Mouse (Mus musculus) neural tube, embryonic 12.5 days (tissue): ENCODE data around the gene Rasgrf1. TPM values are rescaled to one million over a fixed set of nuclear protein-coding genes. Genes with fewer than 3 reads are reported as not detected.

Experiments used
- ATAC-seq: fragments of 200-750 bp; cut with Nextera tagmentation; 2 replicates; pipeline ENCODE4 v1.8.0; 2017; ENCODE audit warnings: low read depth, mild to moderate bottlenecking, moderate TSS enrichment, moderate library complexity; ENCODE audit not compliant: low FRiP score
- H3K27ac ChIP-seq: fragments of 300-500 bp; sonication (generic); 2 replicates; pipeline ENCODE4 v1.5.1; 2016
- H3K27me3 ChIP-seq: fragments of 300-500 bp; sonication (generic); replicated peaks from 2 replicates; pipeline ENCODE4 v1.6.1; 2016; ENCODE audit warnings: mild to moderate bottlenecking
- H3K36me3 ChIP-seq: fragments of 300-500 bp; sonication (generic); 2 replicates; pipeline ENCODE4 v1.6.1; 2016; ENCODE audit warnings: mild to moderate bottlenecking
- H3K4me1 ChIP-seq: fragments of 300-500 bp; sonication (generic); 2 replicates; pipeline ENCODE4 v1.6.1; 2016
- H3K4me2 ChIP-seq: fragments of 300-500 bp; sonication (generic); replicated peaks from 2 replicates; pipeline ENCODE4 v1.6.1; 2016; ENCODE audit warnings: mild to moderate bottlenecking
- H3K4me3 ChIP-seq: fragments of 300-500 bp; sonication (generic); 2 replicates; pipeline ENCODE4 v1.5.1; 2016
- H3K9ac ChIP-seq: fragments of 300-500 bp; sonication (generic); 2 replicates; pipeline ENCODE4 v1.6.1; 2016; ENCODE audit warnings: mild to moderate bottlenecking
- H3K9me3 ChIP-seq: fragments of 300-500 bp; sonication (generic); 2 replicates; pipeline ENCODE4 v1.6.1; 2016; ENCODE audit warnings: mild to moderate bottlenecking
- WGBS: fragments of 180-500 bp; shearing (Covaris S2); methylation state at CpG from one replicate; pipeline ENCODE4 v1.1.7; 2016; 5-methylcytosine and 5-hydroxymethylcytosine counted together
- polyA plus RNA-seq: library from polyadenylated mRNA; unstranded; fragments of >200 nt; fragmentation: Nextera tagmentation; extraction: Ambion mirVana; gene quantifications from 2 replicates; pipeline ENCODE4 v1.2.1, GENCODE M21; 2016

Rasgrf1 gene
- polyA plus RNA-seq, 1 experiment from 2014 or later = 0.28 TPM

GRCm38 (mm10) chr9:89953596-89954215, 44.0 kb downstream of the Rasgrf1 start:
- H3K9me3 ChIP-seq = no peaks in the 10 kb centered on the region
- H3K27me3 ChIP-seq = no peaks in the 10 kb centered on the region
- H3K4me2 ChIP-seq = no peak overlapping the region
- H3K27ac ChIP-seq = no peak overlapping the region
- ATAC-seq = no peak
- H3K4me1 ChIP-seq = no peaks in the 10 kb centered on the region
- no peaks in the 10 kb centered on the region for H3K36me3 ChIP-seq
- 94% methylated on average over 22 of the region's 22 CpGs for WGBS
- H3K4me3 ChIP-seq = no peak overlapping the region
- H3K9ac ChIP-seq = no peak overlapping the region

GRCm38 (mm10) chr9:89954860-89955479, 45.3 kb downstream of the Rasgrf1 start:
- ATAC-seq = no peak
- H3K9me3 ChIP-seq = no peaks in the 10 kb centered on the region
- H3K4me2 ChIP-seq = no peak overlapping the region
- H3K9ac ChIP-seq = no peak overlapping the region
- H3K27ac ChIP-seq = no peak overlapping the region
- no peaks in the 10 kb centered on the region for H3K27me3 ChIP-seq
- 77% methylated on average over 8 of the region's 8 CpGs for WGBS
- no peaks in the 10 kb centered on the region for H3K36me3 ChIP-seq
- H3K4me3 ChIP-seq = no peak overlapping the region
- no peaks in the 10 kb centered on the region for H3K4me1 ChIP-seq

GRCm38 (mm10) chr9:89958959-89959358, 49.3 kb downstream of the Rasgrf1 start:
- no peak overlapping the region for H3K4me2 ChIP-seq
- no peak for ATAC-seq
- H3K4me3 ChIP-seq = no peak overlapping the region
- no peak overlapping the region for H3K9ac ChIP-seq
- H3K4me1 ChIP-seq = no peaks in the 10 kb centered on the region
- H3K27me3 ChIP-seq = no peaks in the 10 kb centered on the region
- no peaks in the 10 kb centered on the region for H3K36me3 ChIP-seq
- no peaks in the 10 kb centered on the region for H3K9me3 ChIP-seq
- H3K27ac ChIP-seq = no peak overlapping the region
- 67% methylated on average over 2 of the region's 2 CpGs for WGBS

- no peaks in the 10 kb centered on the region for H3K9me3 ChIP-seq
- ATAC-seq = no peak
- H3K27me3 ChIP-seq = no peaks in the 10 kb centered on the region
- no peaks in the 10 kb centered on the region for H3K36me3 ChIP-seq
- no peak overlapping the region for H3K27ac ChIP-seq
- 80% methylated on average over 4 of the region's 4 CpGs for WGBS
- H3K4me2 ChIP-seq = no peak overlapping the region
- no peak overlapping the region for H3K4me3 ChIP-seq
- H3K9ac ChIP-seq = no peak overlapping the region
- H3K4me1 ChIP-seq = no peaks in the 10 kb centered on the region
These were observed 54.4 kb downstream of the Rasgrf1 start for GRCm38 (mm10) chr9:89964091-89964490.

GRCm38 (mm10) chr9:89967716-89968115, 58.0 kb downstream of the Rasgrf1 start:
- H3K9me3 ChIP-seq = no peaks in the 10 kb centered on the region
- no peaks in the 10 kb centered on the region for H3K36me3 ChIP-seq
- H3K27me3 ChIP-seq = no peaks in the 10 kb centered on the region
- 88% methylated on average over 4 of the region's 4 CpGs for WGBS
- no peaks in the 10 kb centered on the region for H3K4me1 ChIP-seq
- no peak for ATAC-seq
- H3K27ac ChIP-seq = no peak overlapping the region
- H3K4me2 ChIP-seq = no peak overlapping the region
- H3K4me3 ChIP-seq = no peak overlapping the region
- H3K9ac ChIP-seq = no peak overlapping the region

GRCm38 (mm10) chr9:89968836-89969450, 59.2 kb downstream of the Rasgrf1 start:
- no peaks in the 10 kb centered on the region for H3K9me3 ChIP-seq
- 78% methylated on average over 6 of the region's 6 CpGs for WGBS
- no peaks in the 10 kb centered on the region for H3K36me3 ChIP-seq
- no peak overlapping the region for H3K4me3 ChIP-seq
- no peak overlapping the region for H3K9ac ChIP-seq
- H3K27me3 ChIP-seq = no peaks in the 10 kb centered on the region
- ATAC-seq = no peak
- H3K4me1 ChIP-seq = no peaks in the 10 kb centered on the region
- H3K27ac ChIP-seq = no peak overlapping the region
- H3K4me2 ChIP-seq = no peak overlapping the region

GRCm38 (mm10) chr9:89970271-89970670, 60.6 kb downstream of the Rasgrf1 start:
- WGBS = 89% methylated on average over 10 of the region's 10 CpGs
- ATAC-seq = no peak
- H3K4me3 ChIP-seq = no peak overlapping the region
- H3K9ac ChIP-seq = no peak overlapping the region
- no peaks in the 10 kb centered on the region for H3K27me3 ChIP-seq
- no peaks in the 10 kb centered on the region for H3K4me1 ChIP-seq
- no peak overlapping the region for H3K27ac ChIP-seq
- H3K36me3 ChIP-seq = no peaks in the 10 kb centered on the region
- no peaks in the 10 kb centered on the region for H3K9me3 ChIP-seq
- no peak overlapping the region for H3K4me2 ChIP-seq

- Histone ChIP-seq H3K4me3 (no peak overlapping the region), H3K27me3 (no peaks in the 10 kb centered on the region), H3K36me3 (no peaks in the 10 kb centered on the region), H3K4me1 (no peaks in the 10 kb centered on the region), H3K9ac (no peak overlapping the region), H3K27ac (no peak overlapping the region), H3K9me3 (no peaks in the 10 kb centered on the region), H3K4me2 (no peak overlapping the region)
- 90% methylated on average over 11 of the region's 11 CpGs for WGBS
- ATAC-seq = no peak
These were observed 61.3 kb downstream of the Rasgrf1 start for GRCm38 (mm10) chr9:89970886-89971486.

GRCm38 (mm10) chr9:89972321-89972720, 62.6 kb downstream of the Rasgrf1 start:
- H3K27me3 ChIP-seq = no peaks in the 10 kb centered on the region
- no peak overlapping the region for H3K4me2 ChIP-seq
- H3K36me3 ChIP-seq = no peaks in the 10 kb centered on the region
- H3K4me3 ChIP-seq = no peak overlapping the region
- no peak overlapping the region for H3K9ac ChIP-seq
- no peak for ATAC-seq
- no peaks in the 10 kb centered on the region for H3K4me1 ChIP-seq
- H3K9me3 ChIP-seq = no peaks in the 10 kb centered on the region
- 72% methylated on average over 3 of the region's 3 CpGs for WGBS
- no peak overlapping the region for H3K27ac ChIP-seq

GRCm38 (mm10) chr9:89973856-89974255, 64.1 kb downstream of the Rasgrf1 start:
- H3K27ac ChIP-seq = no peak overlapping the region

GRCm38 (mm10) chr9:89974463-89974931, 64.8 kb downstream of the Rasgrf1 start:
- H3K4me1 ChIP-seq = no peaks in the 10 kb centered on the region
- 88% methylated on average over 10 of the region's 10 CpGs for WGBS
- no peak overlapping the region for H3K4me3 ChIP-seq
- no peak overlapping the region for H3K4me2 ChIP-seq
- H3K27me3 ChIP-seq = no peaks in the 10 kb centered on the region
- H3K9ac ChIP-seq = no peak overlapping the region
- no peak for ATAC-seq
- no peaks in the 10 kb centered on the region for H3K36me3 ChIP-seq
- no peak overlapping the region for H3K27ac ChIP-seq
- no peaks in the 10 kb centered on the region for H3K9me3 ChIP-seq

More at GRCm38 (mm10) chr9:89973856-89974255, 64.1 kb downstream of the Rasgrf1 start:
- no peak overlapping the region for H3K9ac ChIP-seq
- H3K4me2 ChIP-seq = no peak overlapping the region
- H3K27me3 ChIP-seq = no peaks in the 10 kb centered on the region
- ATAC-seq = no peak
- 31% methylated on average over 5 of the region's 5 CpGs for WGBS
- no peaks in the 10 kb centered on the region for H3K9me3 ChIP-seq
- no peaks in the 10 kb centered on the region for H3K4me1 ChIP-seq
- H3K4me3 ChIP-seq = no peak overlapping the region
- no peaks in the 10 kb centered on the region for H3K36me3 ChIP-seq

GRCm38 (mm10) chr9:89976366-89976940, 66.7 kb downstream of the Rasgrf1 start:
- Histone ChIP-seq H3K27ac (no peak overlapping the region), H3K4me2 (no peak overlapping the region), H3K36me3 (no peaks in the 10 kb centered on the region), H3K27me3 (no peaks in the 10 kb centered on the region), H3K4me1 (no peaks in the 10 kb centered on the region), H3K9ac (no peak overlapping the region), H3K4me3 (no peak overlapping the region), H3K9me3 (no peaks in the 10 kb centered on the region)
- no peak for ATAC-seq
- 70% methylated on average over 6 of the region's 6 CpGs for WGBS
